Mouse (Mus musculus) CH12F3 (cell line): ENCODE results near the gene Prkcz.

Source experiments
- in situ Hi-C: fragments of 300-500 bp; cut with MboI; formaldehyde crosslinking; loops from 2 replicates; pipeline ENCODE4 v1.14.3; 2020; ENCODE audit warnings: low sequenced_read_pairs

Prkcz gene

DNA sequence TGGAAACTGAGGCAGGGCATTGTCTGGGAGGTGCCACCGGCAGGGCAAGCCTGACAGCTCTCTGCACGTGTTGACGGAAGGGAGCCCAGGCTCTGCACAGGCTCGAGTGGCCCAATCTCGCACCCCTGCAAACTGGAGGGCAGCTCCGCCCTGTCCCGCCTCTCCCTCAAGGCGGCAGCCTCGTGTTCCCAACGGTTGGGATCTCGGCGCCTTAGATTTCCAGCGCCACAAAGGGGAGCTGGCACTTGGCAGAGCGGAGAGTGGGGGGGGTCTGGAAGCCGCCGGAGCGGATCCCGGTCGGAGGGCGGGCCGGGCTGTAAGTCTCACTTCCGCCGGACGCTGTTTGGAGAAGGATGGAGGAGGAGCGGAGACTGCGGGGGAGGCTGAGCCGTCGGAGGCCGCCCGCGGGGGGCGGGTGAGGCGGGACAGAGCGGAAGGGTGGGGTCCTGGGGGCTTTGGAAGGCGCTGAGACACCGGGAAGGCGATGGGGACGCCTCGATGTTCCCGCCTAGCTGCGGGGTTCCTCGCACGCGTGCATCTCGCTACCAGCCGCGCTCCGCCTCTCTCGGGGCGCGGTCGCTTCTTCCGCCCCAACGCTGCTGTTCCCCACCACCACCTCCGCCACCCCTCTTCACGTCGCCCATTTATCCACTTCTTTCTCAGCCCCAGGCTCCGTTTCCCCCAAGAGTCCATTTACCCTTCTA lies 111.4 kb downstream of the Prkcz start, which contains the start of gene Faap20:
TSS of gene Faap20 (plus strand) at position 155 of the 704 bp plus-strand sequence.
- in situ Hi-C loops, result loop anchor here (5.0 to 25.0 kb wide), 3 partner anchors 157 to 362 kb away; partner anchors contain the start of gene Fam213b

DNA sequence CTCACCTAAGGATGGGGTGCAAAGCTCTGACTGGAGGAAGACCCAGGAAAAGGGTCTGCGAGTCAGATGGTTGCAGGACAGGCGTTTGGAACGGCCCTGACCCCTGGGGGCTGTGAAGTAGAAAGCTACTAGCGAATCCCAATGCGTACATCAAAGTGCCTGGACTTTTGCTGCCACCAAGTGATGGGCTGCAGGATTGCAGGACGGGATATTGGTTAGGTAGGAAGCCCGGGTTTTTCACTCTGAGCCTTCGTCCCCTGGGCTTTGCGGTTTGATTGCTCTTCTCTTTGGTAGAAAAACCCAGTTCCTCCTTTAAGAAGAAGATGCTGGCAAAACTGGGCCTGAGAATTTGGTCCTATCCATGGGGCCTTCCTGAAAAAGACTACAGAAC lies 111.9 kb downstream of the Prkcz start:
- in situ Hi-C loops, result loop anchor here (5.0 to 25.0 kb wide), 3 partner anchors 157 to 362 kb away; partner anchors contain the start of gene Fam213b

DNA sequence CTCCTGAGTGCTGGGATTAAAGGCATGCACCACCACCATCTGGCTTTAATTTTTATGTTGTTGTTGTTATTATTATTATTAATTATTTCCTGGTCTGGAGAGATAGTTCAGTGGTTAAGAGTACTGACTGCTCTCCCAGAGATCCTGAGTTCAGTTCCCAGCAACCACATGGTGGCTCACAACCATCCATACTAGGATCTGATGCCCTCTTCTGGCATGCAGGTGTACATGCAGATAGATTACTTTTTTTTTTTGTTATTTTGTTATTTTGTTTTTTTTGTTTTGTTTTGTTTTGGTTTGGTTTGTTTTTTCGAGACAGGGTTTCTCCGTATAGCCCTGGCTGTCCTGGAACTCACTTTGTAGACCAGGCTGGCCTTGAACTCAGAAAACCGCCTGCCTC lies 113.1 kb downstream of the Prkcz start:
- in situ Hi-C loops, result loop anchor here (5.0 to 25.0 kb wide), 3 partner anchors 156 to 361 kb away; partner anchors contain the start of gene Fam213b

DNA sequence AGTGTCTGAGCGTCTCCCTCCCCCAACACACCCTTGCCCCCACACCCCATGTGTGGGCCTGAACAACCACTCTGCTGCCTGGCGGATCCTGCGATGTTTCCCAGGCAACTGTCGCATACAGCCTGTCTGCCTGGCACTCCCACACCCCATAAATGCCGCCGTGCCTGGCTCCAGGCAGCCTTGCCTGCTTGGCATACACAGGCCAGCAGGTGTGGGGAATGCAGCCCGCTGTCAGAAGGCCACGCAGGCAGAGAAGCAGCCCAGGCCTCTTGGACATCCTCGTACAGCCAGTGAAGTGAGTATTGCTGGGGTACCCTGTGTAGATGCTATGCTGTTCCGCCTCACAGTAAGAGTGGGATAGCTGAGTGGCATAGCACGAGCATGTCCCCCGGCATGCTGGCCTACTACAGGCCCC lies 114.5 kb downstream of the Prkcz start:
- in situ Hi-C loops, result loop anchor here (5.0 to 25.0 kb wide), 3 partner anchors 154 to 359 kb away; partner anchors contain the start of gene Fam213b

DNA sequence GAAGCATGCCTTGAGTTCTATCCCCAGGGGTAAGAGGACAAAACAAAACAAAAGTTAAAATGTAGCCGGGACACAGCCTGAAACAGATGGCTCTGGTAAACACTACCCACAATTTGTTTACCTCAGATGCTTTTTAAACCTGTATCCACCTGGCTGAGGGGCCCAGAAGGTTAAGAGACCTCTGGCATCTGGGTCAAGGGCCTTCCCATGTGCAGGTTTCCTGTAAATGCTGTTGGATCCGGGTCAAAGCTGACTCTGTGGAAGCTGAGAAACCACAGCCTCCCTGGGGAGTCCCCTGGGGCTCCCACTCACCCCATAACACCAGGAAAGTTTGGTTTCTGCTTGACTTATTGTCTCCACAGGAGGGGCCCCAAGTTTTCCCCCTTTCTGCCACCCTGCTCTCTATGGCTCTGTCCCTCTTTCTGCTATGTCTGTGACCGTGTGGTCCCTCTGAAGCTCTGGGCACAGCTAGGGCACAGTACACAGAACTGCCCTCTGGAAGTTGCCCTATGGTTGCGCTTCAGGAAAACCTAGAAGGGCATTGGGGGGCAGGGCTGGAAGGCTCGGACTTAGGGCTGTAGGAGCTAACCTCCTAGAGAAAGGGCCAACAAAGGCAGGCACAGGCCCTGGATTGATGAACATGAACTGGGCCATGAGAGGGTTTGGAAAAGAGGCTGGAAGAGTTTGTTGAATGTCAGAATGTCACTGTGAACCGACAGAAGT lies 115.2 kb downstream of the Prkcz start:
- in situ Hi-C loops, result loop anchor here (5.0 to 25.0 kb wide), 3 partner anchors 154 to 359 kb away; partner anchors contain the start of gene Fam213b

DNA sequence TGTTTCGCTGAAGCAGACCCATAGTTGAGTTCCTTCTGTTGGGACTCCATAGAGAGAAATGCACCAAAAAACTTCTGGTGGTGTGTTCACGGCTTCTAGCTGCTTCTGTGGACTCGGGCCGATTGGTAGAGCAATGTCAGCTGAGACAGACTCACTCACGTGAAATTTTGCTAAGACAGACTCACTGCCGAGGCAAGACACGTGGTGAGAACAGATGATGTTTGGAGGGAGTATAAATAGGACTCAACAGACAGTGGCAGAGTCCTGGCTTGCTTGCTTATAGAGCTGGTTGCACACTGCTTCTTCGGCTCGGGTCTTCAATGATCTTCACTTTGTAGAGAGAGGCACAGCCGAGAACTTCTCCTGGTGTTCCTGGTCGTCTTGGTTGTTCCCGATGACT lies 117.9 kb downstream of the Prkcz start:
- in situ Hi-C loops, result loop anchor here (10.0 to 25.0 kb wide), 2 partner anchors 268 to 356 kb away; partner anchors contain the start of gene Fam213b

DNA sequence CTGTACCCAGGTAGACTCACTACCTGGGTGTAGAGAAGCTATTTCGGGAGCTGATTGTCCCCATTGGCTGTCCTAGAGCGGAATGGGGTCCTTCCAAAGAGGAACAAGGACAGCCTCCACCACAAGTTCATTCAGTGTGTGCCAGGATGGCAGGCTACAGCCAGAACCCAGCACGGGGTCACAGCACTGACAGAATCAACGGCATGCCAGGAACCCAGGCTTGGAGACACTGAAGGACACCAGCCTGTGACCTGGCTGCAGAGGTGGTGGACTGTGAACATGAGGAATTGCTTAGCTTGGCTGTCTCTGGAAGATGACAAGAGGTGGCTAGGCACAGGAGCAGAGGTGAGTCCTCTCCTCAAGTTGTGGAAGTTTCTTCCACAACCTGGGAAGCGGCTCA lies 118.9 kb downstream of the Prkcz start:
- in situ Hi-C loops, result loop anchor here (10.0 to 25.0 kb wide), 2 partner anchors 267 to 355 kb away; partner anchors contain the start of gene Fam213b

DNA sequence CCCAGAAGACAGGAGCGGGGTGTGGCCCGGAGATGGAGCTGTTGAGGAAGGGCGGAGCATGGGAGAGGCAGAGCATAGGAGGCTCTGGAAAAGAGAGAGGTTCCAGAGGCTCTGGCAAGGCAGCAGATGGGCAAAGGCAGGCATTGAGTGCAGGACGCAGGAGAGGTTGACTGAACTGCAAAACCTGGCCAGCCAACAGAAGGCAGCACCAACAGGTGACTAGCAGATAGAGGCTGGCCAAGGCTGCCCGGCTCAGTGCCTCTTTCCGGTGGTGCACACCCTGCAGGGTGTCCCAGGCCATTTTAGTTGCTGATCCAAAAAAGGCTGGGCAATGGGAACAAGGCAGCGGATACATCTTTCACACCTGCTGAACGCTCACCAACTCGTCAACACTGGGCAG lies 119.4 kb downstream of the Prkcz start:
- in situ Hi-C loops, result loop anchor here (10.0 to 25.0 kb wide), 2 partner anchors 267 to 354 kb away; partner anchors contain the start of gene Fam213b

DNA sequence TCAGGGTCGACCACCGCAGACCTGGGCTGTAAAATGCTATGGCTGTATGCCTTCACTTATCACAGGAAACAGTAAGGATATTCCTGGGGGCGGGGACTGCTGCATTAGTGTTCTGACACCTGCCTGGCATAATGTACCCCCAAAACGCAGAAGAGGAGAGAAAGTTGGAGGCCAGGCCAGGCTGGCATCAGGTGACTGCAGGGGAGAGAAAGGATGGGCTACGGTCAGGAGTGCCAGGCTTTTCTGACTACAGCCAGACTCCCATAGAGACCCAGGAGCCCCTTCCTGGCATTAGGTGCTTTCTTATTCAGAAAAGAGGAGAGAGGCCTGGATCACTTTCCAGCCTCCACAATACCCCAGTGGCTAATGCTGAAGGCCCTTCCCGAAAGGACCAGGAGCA lies 121.7 kb downstream of the Prkcz start:
- in situ Hi-C loops, result loop anchor here (25.0 kb wide), 1 partner anchor 352 kb away; the partner anchor contains the start of gene Fam213b

DNA sequence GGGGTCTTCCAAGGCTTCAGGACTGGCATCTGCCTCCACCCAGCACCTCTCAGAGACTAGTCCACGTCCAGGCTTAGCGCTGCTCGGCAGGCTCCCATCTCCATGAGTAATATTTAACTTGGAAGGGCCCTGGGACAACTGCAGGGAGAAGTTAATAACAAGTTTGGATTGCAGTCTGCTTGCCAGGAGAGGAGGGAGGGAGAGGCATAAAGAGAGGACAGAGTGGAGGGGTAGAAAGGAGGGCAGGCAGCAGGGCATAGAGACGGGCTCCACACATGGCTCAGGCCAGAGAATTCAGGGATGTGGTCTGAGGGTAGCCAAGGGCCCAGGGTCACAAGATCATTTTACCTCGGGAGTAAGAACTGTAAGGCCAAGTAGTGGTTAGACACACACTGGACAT lies 122.9 kb downstream of the Prkcz start:
- in situ Hi-C loops, result loop anchor here (25.0 kb wide), 1 partner anchor 351 kb away; the partner anchor contains the start of gene Fam213b

DNA sequence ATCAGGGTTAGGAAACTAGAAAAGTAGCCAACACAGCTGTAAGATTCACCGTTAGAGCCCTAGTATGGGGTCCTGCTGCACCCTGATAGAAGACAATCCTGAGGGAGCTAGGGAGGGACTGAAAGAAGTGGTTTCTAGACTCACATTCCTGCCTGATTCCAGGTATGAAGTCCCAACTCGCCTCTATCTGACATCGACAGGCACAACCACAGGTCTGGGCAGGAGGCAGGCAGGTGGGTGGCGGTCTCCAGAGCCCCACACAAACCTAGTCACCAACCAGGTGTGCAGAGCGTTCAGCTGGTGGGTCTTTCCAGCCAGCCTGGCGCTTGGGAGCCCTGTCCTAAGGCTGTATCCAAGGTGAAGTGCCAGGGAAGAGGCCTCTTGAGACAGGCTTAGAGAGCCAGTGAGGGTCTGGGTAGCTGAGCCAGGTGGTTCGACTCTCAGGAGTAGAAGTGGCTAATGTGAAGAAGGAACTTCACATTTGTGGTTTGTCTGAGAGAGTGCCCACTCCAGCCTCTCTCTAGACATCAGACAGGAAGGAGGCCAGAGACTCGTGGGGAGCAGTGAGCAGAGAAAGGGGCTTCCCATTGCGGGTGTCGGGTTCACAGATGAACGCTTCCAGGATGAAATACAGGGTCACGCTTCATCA lies 124.3 kb downstream of the Prkcz start:
- in situ Hi-C loops, result loop anchor here (25.0 kb wide), 1 partner anchor 350 kb away; the partner anchor contains the start of gene Fam213b

DNA sequence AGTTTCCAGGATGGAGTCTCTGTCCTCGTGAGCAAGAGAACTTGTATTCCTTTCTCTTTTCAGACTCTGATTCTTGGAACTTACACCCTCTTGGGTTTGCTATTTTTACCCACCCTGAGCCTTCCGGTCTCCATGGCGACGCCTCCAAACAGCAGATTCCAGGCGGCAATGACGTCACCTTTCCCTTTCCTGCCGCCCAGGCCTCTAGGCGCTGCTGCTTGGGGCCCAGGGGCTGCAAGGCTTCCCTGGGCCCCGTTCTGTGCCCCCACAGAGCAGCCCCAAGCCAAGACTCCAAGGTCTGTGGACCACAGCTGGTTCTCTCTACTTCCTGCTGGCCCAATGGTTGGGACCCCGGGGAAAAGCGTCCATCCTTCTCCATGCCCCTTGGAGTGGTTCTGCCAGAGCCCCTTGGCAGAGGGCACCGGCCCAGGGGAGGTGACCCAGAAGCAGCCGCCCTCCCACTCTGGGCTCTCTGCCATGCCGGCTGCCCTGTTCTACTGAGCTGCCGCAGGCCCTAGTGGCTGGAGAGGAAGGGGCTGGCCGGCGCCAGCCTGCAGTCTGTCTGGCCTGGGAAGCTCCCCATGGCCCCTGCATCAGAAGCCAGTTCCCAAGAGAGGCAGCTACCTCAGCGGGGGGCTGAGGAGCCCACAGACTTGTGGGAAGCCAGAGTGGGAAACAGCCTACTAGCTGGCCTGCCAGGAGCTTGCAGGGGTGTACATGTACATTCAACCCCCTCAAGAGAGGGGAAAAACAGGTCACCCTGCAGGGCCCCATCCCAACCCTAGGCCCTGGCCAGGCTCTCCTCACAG lies 125.6 kb downstream of the Prkcz start:
- in situ Hi-C loops, result loop anchor here (25.0 kb wide), 1 partner anchor 348 kb away; the partner anchor contains the start of gene Fam213b

DNA sequence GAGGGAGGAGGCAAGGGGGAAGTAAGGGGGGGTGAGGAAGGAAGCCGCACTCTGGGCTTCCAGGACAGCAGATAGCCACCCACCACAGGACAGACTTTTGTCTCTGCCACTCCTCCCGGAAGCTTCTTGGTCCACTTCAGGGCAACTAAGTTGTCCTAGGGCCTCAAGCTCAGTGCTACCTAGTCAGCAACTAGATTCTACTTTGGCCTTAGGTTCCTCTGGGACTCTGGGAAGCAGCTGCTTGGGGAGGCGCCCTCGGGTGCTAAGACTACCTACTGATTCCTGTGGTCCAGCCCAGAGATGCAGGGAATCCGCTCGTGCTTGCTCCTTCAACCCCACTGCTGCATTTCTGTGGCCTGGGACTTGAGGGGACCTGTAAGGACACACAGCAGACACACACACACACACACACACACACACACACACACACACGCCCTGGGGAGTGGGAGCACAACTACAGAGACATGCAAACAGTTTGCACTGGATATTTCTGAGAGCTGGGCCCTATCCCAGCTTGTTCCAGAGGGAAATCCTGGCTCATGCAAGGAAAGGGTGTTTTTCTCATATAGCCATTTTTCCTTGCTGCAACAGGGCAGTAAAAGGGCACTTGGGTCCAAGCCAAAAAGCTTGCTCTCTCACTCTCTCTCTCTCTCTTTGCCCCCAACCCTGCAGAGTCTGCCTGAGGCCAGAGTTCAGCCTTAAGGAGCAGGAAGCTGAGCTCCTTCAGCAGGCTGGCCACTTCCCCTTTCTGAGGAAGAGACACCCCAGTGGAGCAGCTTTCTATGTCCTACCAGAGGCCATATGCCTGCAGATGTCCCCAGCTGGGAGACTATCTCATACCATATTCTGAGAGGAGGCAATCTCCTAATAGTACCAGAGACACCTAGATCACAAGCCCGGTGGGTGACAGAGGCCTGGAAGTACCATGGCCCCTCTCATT lies 126.5 kb downstream of the Prkcz start:
- in situ Hi-C loops, result loop anchor here (25.0 kb wide), 1 partner anchor 347 kb away; the partner anchor contains the start of gene Fam213b

DNA sequence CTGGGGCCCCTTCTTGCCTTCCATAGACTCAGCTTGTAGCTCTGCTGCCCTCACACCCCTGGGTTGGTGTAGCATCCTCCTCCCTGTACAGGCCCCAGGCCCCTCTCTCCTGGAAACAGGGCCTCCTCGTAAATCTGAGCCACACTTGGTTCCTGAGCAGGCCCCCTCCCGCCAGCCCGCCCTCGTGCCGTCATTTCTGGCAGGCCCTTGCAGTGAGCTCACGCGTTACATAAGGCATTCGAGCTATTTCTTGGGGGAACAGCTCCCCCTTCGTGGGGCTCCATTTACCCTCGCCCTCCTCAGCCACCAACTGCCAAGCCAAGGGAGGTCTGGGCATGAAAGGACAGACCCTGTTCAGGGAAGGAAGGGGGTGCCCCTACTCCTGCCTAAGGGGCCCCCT lies 127.3 kb downstream of the Prkcz start:
- in situ Hi-C loops, result loop anchor here (25.0 kb wide), 1 partner anchor 347 kb away; the partner anchor contains the start of gene Fam213b

DNA sequence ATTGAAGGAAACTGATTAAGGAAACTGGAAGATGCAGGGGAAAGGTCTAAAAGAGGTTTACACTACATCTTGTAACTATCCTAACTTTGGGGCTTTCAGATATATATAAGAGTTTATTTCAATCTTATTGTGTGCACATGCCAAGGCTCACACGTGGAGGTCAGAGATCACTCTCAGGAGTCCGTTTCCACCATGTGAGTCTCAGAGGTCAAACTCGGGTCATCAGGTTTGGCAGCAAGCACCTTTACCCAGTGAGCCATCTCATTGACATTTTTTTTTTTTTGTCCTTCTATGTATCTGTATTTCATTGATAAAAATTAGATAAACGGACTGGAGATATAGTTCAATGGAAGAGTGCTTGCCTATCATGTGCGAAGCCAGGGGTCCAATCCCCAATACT lies 132.7 kb downstream of the Prkcz start:
- in situ Hi-C loops, result loop anchor here (25.0 kb wide), 1 partner anchor 341 kb away; the partner anchor contains the start of gene Fam213b

DNA sequence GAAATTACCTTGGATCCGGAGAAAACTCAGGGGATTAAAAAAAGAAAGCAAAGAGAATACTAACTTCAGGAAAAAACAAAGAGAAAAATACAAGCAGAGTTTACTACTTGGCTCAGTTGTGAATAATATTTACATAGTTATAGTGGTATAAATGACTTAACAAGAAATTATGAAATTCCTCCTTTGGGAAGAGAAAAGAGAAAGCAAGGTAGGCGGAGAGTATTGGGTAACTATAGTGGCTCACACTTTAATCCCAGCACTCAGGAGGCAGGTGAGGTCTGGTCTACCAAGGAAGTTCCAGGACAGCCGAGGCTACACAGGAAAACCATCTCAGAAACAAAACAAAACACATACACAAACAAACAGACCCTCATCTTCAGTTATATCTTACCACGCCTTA lies 133.2 kb downstream of the Prkcz start:
- in situ Hi-C loops, result loop anchor here (25.0 kb wide), 1 partner anchor 341 kb away; the partner anchor contains the start of gene Fam213b

DNA sequence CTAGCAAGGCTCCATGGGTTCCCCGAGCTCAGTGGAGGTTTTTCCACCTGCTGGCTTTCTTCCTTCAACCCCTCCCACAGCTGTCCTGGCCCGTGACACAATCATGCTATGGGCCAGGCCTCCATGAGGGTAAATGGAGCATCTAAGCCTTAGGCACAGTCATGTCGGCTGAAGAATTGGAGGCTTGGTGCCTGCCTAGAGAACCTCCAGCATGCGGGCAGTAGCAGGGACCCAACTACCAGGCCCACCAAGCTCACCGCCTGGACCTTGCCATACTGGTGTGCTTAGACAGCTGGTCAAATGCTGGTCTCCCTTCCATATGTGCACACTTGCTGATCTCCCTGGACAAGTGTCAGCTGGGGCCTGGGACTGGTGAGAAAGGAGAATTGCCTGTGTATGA lies 135.2 kb downstream of the Prkcz start:
- in situ Hi-C loops, result loop anchor here (25.0 kb wide), 1 partner anchor 339 kb away; the partner anchor contains the start of gene Fam213b
